Mouse (Mus musculus) lung, embryonic 14.5 days (tissue): ENCODE results near the gene Wdr35. TPM values are rescaled to one million over a fixed set of nuclear protein-coding genes. Genes with fewer than 3 reads are reported as not detected.

Experiments
- ATAC-seq: fragments of 200-750 bp; cut with Nextera tagmentation; 2 replicates; pipeline ENCODE4 v1.8.0; 2017; ENCODE audit warnings: mild to moderate bottlenecking, moderate TSS enrichment, moderate library complexity; ENCODE audit not compliant: insufficient read depth
- DNase-seq: peaks from one replicate; pipeline ENCODE4 v3.0.0-alpha.2; 2015
- H3K27ac ChIP-seq: fragments of 300-500 bp; sonication (generic); 2 replicates; pipeline ENCODE4 v1.5.1; 2014; ENCODE audit warnings: low read depth, mild to moderate bottlenecking, moderate library complexity
- H3K27me3 ChIP-seq: fragments of 300-500 bp; sonication (generic); 2 replicates; pipeline ENCODE4 v1.6.1; 2014; ENCODE audit warnings: low read length, control low read depth; ENCODE audit not compliant: insufficient read depth
- H3K36me3 ChIP-seq: fragments of 300-500 bp; sonication (generic); 2 replicates; pipeline ENCODE4 v1.6.1; 2014; ENCODE audit warnings: control low read depth; ENCODE audit not compliant: insufficient read depth
- H3K4me1 ChIP-seq: fragments of 300-500 bp; sonication (generic); 2 replicates; pipeline ENCODE4 v1.6.1; 2014; ENCODE audit warnings: antibody characterized with exemption, control low read depth; ENCODE audit not compliant: insufficient read depth
- H3K4me2 ChIP-seq: fragments of 300-500 bp; sonication (generic); 2 replicates; pipeline ENCODE4 v1.6.1; 2014; ENCODE audit warnings: mild to moderate bottlenecking
- H3K4me3 ChIP-seq: fragments of 300-500 bp; sonication (generic); 2 replicates; pipeline ENCODE4 v1.5.1; 2014; ENCODE audit warnings: low read depth, low read length
- H3K9ac ChIP-seq: fragments of 300-500 bp; sonication (generic); 2 replicates; pipeline ENCODE4 v1.6.1; 2014
- H3K9me3 ChIP-seq: fragments of 300-500 bp; sonication (generic); 2 replicates; pipeline ENCODE4 v1.6.1; 2016; ENCODE audit warnings: low read depth, low read length, control low read depth
- CTCF ChIP-seq: IDR thresholded peaks from 2 replicates; pipeline ENCODE4 v1.5.1; 2016; ENCODE audit warnings: antibody characterized with exemption, low read depth
- WGBS: fragments of 180-500 bp; shearing (Covaris S2); extraction: QIAGEN DNeasy Blood & Tissue Kit; methylation state at CpG from one replicate; pipeline ENCODE4 v1.1.7; 2014; 5-methylcytosine and 5-hydroxymethylcytosine counted together
- polyA plus RNA-seq: library from polyadenylated mRNA; unstranded; fragments of >200 nt; fragmentation: Nextera tagmentation; extraction: Ambion mirVana; gene quantifications from 2 replicates; pipeline ENCODE4 v1.2.1, GENCODE M21; 2014

The Wdr35 gene
- polyA plus RNA-seq, 1 experiment from 2014 or later = 20.4 TPM

GRCm38 (mm10) chr12:9063611-9064010, 89.9 kb downstream of the Wdr35 start:
- H3K27me3 ChIP-seq = no peaks in the 10 kb centered on the region
- DNase-seq (no peak), ATAC-seq (no peak)
- H3K4me3 ChIP-seq = no peak overlapping the region
- H3K27ac ChIP-seq = no peak overlapping the region
- no peak overlapping the region for H3K4me2 ChIP-seq
- H3K9ac ChIP-seq = no peak overlapping the region
- WGBS = 79% methylated on average over 6 of the region's 6 CpGs
- H3K36me3 ChIP-seq = no peaks in the 10 kb centered on the region
- H3K4me1 ChIP-seq = no peaks in the 10 kb centered on the region
- no peaks in the 10 kb centered on the region for H3K9me3 ChIP-seq
- TF ChIP-seq CTCF = no peak

GRCm38 (mm10) chr12:9071058-9071457, 97.4 kb downstream of the Wdr35 start:
- no peaks in the 10 kb centered on the region for H3K9me3 ChIP-seq
- no peaks in the 10 kb centered on the region for H3K4me1 ChIP-seq
- no peak overlapping the region for H3K9ac ChIP-seq
- WGBS = 75% methylated on average over 1 of the region's 1 CpGs
- no peak for TF ChIP-seq CTCF
- DNase-seq (no peak), ATAC-seq (peak; percentile 77; the same call in 1 of the 2 replicates)
- H3K4me3 ChIP-seq = no peak overlapping the region
- H3K36me3 ChIP-seq = no peaks in the 10 kb centered on the region
- H3K27ac ChIP-seq = no peak overlapping the region
- no peaks in the 10 kb centered on the region for H3K27me3 ChIP-seq
- no peak overlapping the region for H3K4me2 ChIP-seq

- 19% methylated on average over 4 of the region's 4 CpGs for WGBS
- Histone ChIP-seq H3K27ac (no peak overlapping the region), H3K36me3 (no peaks in the 10 kb centered on the region), H3K4me1 (no peaks in the 10 kb centered on the region), H3K9ac (no peak overlapping the region), H3K4me3 (no peak overlapping the region), H3K27me3 (no peaks in the 10 kb centered on the region), H3K9me3 (no peaks in the 10 kb centered on the region), H3K4me2 (no peak overlapping the region)
- no peak for TF ChIP-seq CTCF
- ATAC-seq (peak; percentile 91), DNase-seq (peak; percentile 81)
Measured at GRCm38 (mm10) chr12:9071493-9071892, 97.8 kb downstream of the Wdr35 start.

- H3K4me3 ChIP-seq = no peak overlapping the region
- H3K27me3 ChIP-seq = no peaks in the 10 kb centered on the region
- WGBS = 79% methylated on average over 3 of the region's 3 CpGs
- H3K9me3 ChIP-seq = no peaks in the 10 kb centered on the region
- no peaks in the 10 kb centered on the region for H3K4me1 ChIP-seq
- no peak overlapping the region for H3K27ac ChIP-seq
- ATAC-seq = no peak
- no peak overlapping the region for H3K4me2 ChIP-seq
- H3K36me3 ChIP-seq = no peaks in the 10 kb centered on the region
- TF ChIP-seq CTCF = no peak
- H3K9ac ChIP-seq = no peak overlapping the region
- no peak for DNase-seq
Measured at GRCm38 (mm10) chr12:9077554-9078125, 103.9 kb downstream of the Wdr35 start.

Other genes with a start within 250 kb of the Wdr35 start
- gene Sdc1, start 202.6 kb upstream of the Wdr35 start, polyA plus RNA-seq = 101 TPM in 2 replicates
- 213 and 215 TPM in 2 replicates for gene Laptm4a, start 52.2 kb upstream of the Wdr35 start, polyA plus RNA-seq
- gene Matn3, start 26.0 kb upstream of the Wdr35 start, polyA plus RNA-seq = 0.87 and 1.0 TPM in 2 replicates
- 22.3 and 22.6 TPM in 2 replicates for gene Ttc32, start 56.1 kb downstream of the Wdr35 start, polyA plus RNA-seq